Mouse (Mus musculus) ES-E14 (cell line): ENCODE measurements around the gene Elobl. TPM values are rescaled to one million over a fixed set of nuclear protein-coding genes. Genes with fewer than 3 reads are reported as not detected.
A peak's percentile ranks its signal among the peaks of the same experiment; 100 is the strongest.

Source experiments
- DNase-seq: peaks from one replicate; pipeline ENCODE4 v3.0.0-alpha.2; 2013; ENCODE audit warnings: low read depth, low spot score
- H3K27ac ChIP-seq: 2 replicates; pipeline ENCODE4 v1.5.1; 2012; ENCODE audit warnings: low read depth, mild to moderate bottlenecking, low read length, moderate library complexity, mixed read lengths; ENCODE audit not compliant: poor library complexity, insufficient read depth, severe bottlenecking
- H3K36me3 ChIP-seq: 2 replicates; pipeline ENCODE4 v1.6.1; 2012; ENCODE audit warnings: mild to moderate bottlenecking, low read length, moderate library complexity, mixed read lengths; ENCODE audit not compliant: control insufficient read depth, poor library complexity, insufficient read depth, severe bottlenecking
- H3K4me1 ChIP-seq, 2 experiments: fragments of 150-350 bp in 1 of 2; sonication (generic) in 1 of 2; 2 replicates each; pipeline ENCODE4 v1.6.1; 2012; ENCODE audit warnings: low read length in 2 of 2, mild to moderate bottlenecking in 1 of 2, mixed read lengths in 1 of 2; ENCODE audit not compliant: control insufficient read depth in 2 of 2, insufficient read depth in 2 of 2, poor library complexity in 1 of 2
- H3K4me3 ChIP-seq, 2 experiments: fragments of 150-350 bp in 1 of 2; sonication (generic) in 1 of 2; 2 replicates each; pipeline ENCODE4 v1.5.1; 2012; ENCODE audit warnings: low read length in 2 of 2, low read depth in 1 of 2, mild to moderate bottlenecking in 1 of 2, mixed read lengths in 1 of 2; ENCODE audit not compliant: insufficient read depth in 1 of 2, poor library complexity in 1 of 2, severe bottlenecking in 1 of 2
- H3K9ac ChIP-seq: 2 replicates; pipeline ENCODE4 v1.6.1; 2012; ENCODE audit warnings: low read depth, mild to moderate bottlenecking, low read length, mixed read lengths; ENCODE audit not compliant: poor library complexity, insufficient read depth, severe bottlenecking
- H3K9me3 ChIP-seq: fragments of 150-350 bp; sonication (generic); 2 replicates; pipeline ENCODE4 v1.6.1; 2012; ENCODE audit warnings: low read depth, mild to moderate bottlenecking, low read length; ENCODE audit not compliant: control insufficient read depth, insufficient read depth
- CHD2 ChIP-seq: IDR thresholded peaks from 2 replicates; pipeline ENCODE4 v1.6.1; 2014; ENCODE audit warnings: mild to moderate bottlenecking, low read depth, low read length, inconsistent platforms
- HCFC1 ChIP-seq: IDR thresholded peaks from 2 replicates; pipeline ENCODE4 v1.6.1; 2012; ENCODE audit warnings: low read length, inconsistent platforms, borderline replicate concordance; ENCODE audit not compliant: insufficient read depth
- MAFK ChIP-seq: IDR thresholded peaks from 2 replicates; pipeline ENCODE4 v1.6.1; 2014; ENCODE audit warnings: mild to moderate bottlenecking, low read depth, low read length, inconsistent platforms; ENCODE audit not compliant: insufficient read depth
- ZC3H11A ChIP-seq: IDR thresholded peaks from 2 replicates; pipeline ENCODE4 v1.6.1; 2012; ENCODE audit warnings: low read depth, mild to moderate bottlenecking, inconsistent platforms, low read length, borderline replicate concordance
- ZNF384 ChIP-seq: IDR thresholded peaks from 2 replicates; pipeline ENCODE4 v1.6.1; 2012; ENCODE audit warnings: low read depth, low read length, inconsistent platforms
- in situ Hi-C, 2 experiments: fragments of 600-800 bp; cut with MboI; formaldehyde crosslinking; loops; one replicate each; pipeline ENCODE4 v1.15.1; 2025; ENCODE audit warnings: low sequenced_read_pairs in 2 of 2, inconsistent platforms in 1 of 2; ENCODE audit not compliant: unreplicated experiment in 2 of 2
- total RNA-seq: library from RNA; depleted of rRNA; stranded (reverse); fragments of 300-350 nt; gene quantifications from 2 replicates; pipeline ENCODE4 v1.2.3, GENCODE M21; 2012

Gene Elobl
- total RNA-seq, 1 experiment, result 1.6 TPM

GRCm38 (mm10) chr11:88954803-88955202 is 11.9 kb downstream of the Elobl start:
- Histone ChIP-seq H3K9me3 (no peaks in the 10 kb centered on the region), H3K27ac (peak overlapping the region; percentile 41; the same call in 1 of the 2 replicates), H3K36me3 (peaks cover 18% of the 10 kb centered on the region), H3K4me1 (peaks cover 2 to 6% of the 10 kb centered on the region in 2 experiments; a peak in 1 of 4 replicates), H3K4me3 (peak overlapping the region; percentile 71 to 95), H3K9ac (peak overlapping the region; percentile 71)
- in situ Hi-C loops, result no loop called here
- TF ChIP-seq CHD2 (no peak), HCFC1 (0 out of 2 replicates have a peak, but pooled peaks have one; percentile 2), MAFK (peak; percentile 8; the same call in 1 of the 2 replicates), ZNF384 (no peak)
- no peak for DNase-seq

- Histone ChIP-seq H3K9ac (no peak overlapping the region; the same call in 1 of the 2 replicates), H3K36me3 (peaks cover 18% of the 10 kb centered on the region), H3K4me3 (no peak overlapping the region), H3K4me1 (peaks cover 7 to 8% of the 10 kb centered on the region in 2 experiments; a peak in 1 of 4 replicates), H3K27ac (no peak overlapping the region), H3K9me3 (no peaks in the 10 kb centered on the region)
- TF ChIP-seq ZC3H11A (no peak), ZNF384 (no peak), MAFK (no peak), HCFC1 (no peak), CHD2 (no peak)
- no peak for DNase-seq
- in situ Hi-C loops, result no loop called here
Measured at GRCm38 (mm10) chr11:88953582-88953981, 13.1 kb downstream of the Elobl start.

- in situ Hi-C loops, result no loop called here
- H3K9ac ChIP-seq, result no peak overlapping the region; the same call in 1 of the 2 replicates
- H3K27ac ChIP-seq, result peak overlapping the region; percentile 4; the same call in 1 of the 2 replicates
- H3K4me3 ChIP-seq, result peak overlapping the region in 1 of 2 experiments; percentile 11; a peak in 1 of 4 replicates
- no peaks in the 10 kb centered on the region for H3K9me3 ChIP-seq
- H3K36me3 ChIP-seq, result peaks cover 18% of the 10 kb centered on the region
- DNase-seq, result no peak
- peaks cover 12 to 13% of the 10 kb centered on the region in 2 experiments; a peak in 3 of 4 replicates for H3K4me1 ChIP-seq
- TF ChIP-seq MAFK (no peak), ZNF384 (0 out of 2 replicates have a peak, but pooled peaks have one; percentile 9)
Measured at GRCm38 (mm10) chr11:88952117-88952516, 14.6 kb downstream of the Elobl start.

- no peak for DNase-seq
- peaks cover 12 to 13% of the 10 kb centered on the region in 2 experiments; a peak in 3 of 4 replicates for H3K4me1 ChIP-seq
- H3K9me3 ChIP-seq, result no peaks in the 10 kb centered on the region
- in situ Hi-C loops, result no loop called here
- no peak for TF ChIP-seq CHD2
- no peak for TF ChIP-seq ZC3H11A
- TF ChIP-seq ZNF384, result no peak
- TF ChIP-seq MAFK, result no peak
- no peak for TF ChIP-seq HCFC1
- peaks cover 22% of the 10 kb centered on the region for H3K36me3 ChIP-seq
- H3K9ac ChIP-seq, result peak overlapping the region; percentile 2; the same call in 1 of the 2 replicates
- no peak overlapping the region for H3K4me3 ChIP-seq
- peak overlapping the region; percentile 69; the same call in 1 of the 2 replicates for H3K27ac ChIP-seq
Measured at GRCm38 (mm10) chr11:88951576-88951975, 15.2 kb downstream of the Elobl start.
